Mouse (Mus musculus) G1E (cell line): ENCODE data around the gene Ear14.
"Not testable (repeated sequence)": the region's sequence is repeated elsewhere in the genome, so short reads cannot be mapped to it uniquely, and the experiment has no call there.

ENCODE experiments used
- GATA1 ChIP-seq: IDR thresholded peaks from 2 replicates; pipeline ENCODE4 v1.6.1; 2012; ENCODE audit warnings: borderline replicate concordance, low read length, inconsistent platforms, mixed read lengths
- POLR2AphosphoS5 ChIP-seq: IDR thresholded peaks from 2 replicates; pipeline ENCODE4 v1.6.1; 2012; ENCODE audit warnings: low read depth, low read length, inconsistent platforms; ENCODE audit not compliant: insufficient replicate concordance

DNA sequence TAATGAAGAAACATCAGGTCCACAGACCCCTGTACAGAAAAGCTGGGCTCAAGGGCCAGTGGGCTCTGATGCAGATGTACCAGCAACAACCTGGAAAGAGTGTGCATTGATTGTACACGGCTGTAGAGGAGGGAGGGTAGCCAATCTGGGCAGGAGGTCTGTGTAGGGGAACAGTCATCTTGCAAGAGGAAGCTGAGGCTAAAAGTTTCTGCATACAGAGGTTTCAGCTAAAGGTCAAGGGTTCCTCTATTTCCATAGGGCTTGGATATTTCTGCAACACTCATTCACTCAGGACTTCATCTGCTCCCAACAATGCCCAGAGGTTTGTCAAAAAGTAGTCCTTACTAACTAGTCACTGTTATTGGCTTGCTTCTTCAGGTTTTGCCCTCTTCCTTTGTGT is 34.3 kb downstream of the Ear14 start:
- not testable (repeated sequence) for TF ChIP-seq POLR2AphosphoS5, GATA1
